Mouse (Mus musculus): ENCODE data around the gene Rab7b. TPM values are rescaled to one million over a fixed set of nuclear protein-coding genes. Genes with fewer than 3 reads are reported as not detected.

Rab7b gene
- polyA plus RNA-seq, 1 experiment = 6.5 TPM

DNA sequence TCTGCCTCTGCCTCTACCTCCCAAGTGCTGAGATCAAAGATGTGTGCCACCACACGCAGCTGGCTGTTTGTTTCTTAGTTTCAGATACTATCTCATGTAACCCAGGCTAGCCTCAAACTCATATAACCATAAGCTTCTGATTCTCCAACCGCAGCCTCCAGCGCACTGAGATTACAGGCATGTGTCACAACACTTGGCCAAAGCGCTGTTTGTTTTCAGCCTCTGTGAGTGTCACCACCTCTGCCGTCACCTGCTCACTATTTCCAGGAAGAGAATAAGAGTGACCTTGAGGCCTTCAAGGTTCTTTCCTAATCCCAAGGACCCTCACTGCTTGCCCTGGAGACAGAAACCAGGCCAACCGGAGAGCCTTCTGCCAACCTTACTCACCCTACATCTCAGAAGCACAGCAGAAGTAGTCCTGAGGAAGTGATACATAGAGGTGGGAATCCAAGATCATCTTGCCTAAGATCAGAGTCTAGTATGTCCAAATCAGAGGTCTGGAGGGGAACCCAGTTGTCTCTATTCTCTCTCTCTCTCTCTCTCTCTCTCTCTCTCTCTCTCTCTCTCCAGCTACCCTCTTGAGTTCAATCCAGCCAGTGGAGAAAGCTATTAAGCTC, 46.3 kb downstream of the Rab7b start:
- 60% methylated on average over 6 of the region's 6 CpGs for WGBS
- no peak overlapping the region for H3K4me3 ChIP-seq (replicated peaks; ENCODE audit: control insufficient read depth, low read depth, low read length)
- no peak overlapping the region for H3K27ac ChIP-seq (ENCODE audit: control insufficient read depth, insufficient read depth, low read depth, low read length, poor library complexity)
- TF ChIP-seq CTCF (IDR thresholded peaks at IDR 0.05; ENCODE audit: control insufficient read depth, insufficient read depth, low read length) = no peak
- no peak for TF ChIP-seq POLR2A (IDR thresholded peaks at IDR 0.05; ENCODE audit: borderline replicate concordance, control insufficient read depth, low read depth, low read length)
- H3K4me1 ChIP-seq (ENCODE audit: control insufficient read depth, insufficient read depth, low read length) = no peaks in the 10 kb centered on the region

DNA sequence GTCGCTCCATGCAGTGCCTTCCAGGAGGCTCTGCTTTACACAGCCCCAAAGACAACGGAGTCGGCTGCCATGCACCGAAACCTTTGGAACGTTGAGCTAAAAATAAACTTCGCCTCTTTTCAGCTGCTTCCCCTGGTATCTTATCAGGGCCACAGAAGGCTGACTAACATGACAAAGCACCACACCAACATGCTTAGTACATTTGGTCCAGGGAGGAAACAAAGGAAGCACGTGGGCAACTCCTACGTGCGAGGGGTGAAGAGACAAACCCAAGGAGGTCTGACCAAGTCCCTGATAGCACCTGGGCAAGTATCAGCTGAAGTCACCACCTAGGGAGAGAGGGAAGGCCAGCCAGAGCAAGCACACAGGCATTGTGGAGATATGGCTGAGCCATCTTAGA, 48.0 kb downstream of the Rab7b start:
- WGBS = 3% methylated on average over 9 of the region's 9 CpGs
- TF ChIP-seq CTCF (IDR thresholded peaks at IDR 0.05; ENCODE audit: control insufficient read depth, insufficient read depth, low read length) (no peak), POLR2A (IDR thresholded peaks at IDR 0.05; ENCODE audit: borderline replicate concordance, control insufficient read depth, low read depth, low read length) (no peak)
- Histone ChIP-seq H3K4me1 (ENCODE audit: control insufficient read depth, insufficient read depth, low read length) (no peaks in the 10 kb centered on the region), H3K4me3 (replicated peaks; ENCODE audit: control insufficient read depth, low read depth, low read length) (no peak overlapping the region), H3K27ac (ENCODE audit: control insufficient read depth, insufficient read depth, low read depth, low read length, poor library complexity) (no peak overlapping the region)

DNA sequence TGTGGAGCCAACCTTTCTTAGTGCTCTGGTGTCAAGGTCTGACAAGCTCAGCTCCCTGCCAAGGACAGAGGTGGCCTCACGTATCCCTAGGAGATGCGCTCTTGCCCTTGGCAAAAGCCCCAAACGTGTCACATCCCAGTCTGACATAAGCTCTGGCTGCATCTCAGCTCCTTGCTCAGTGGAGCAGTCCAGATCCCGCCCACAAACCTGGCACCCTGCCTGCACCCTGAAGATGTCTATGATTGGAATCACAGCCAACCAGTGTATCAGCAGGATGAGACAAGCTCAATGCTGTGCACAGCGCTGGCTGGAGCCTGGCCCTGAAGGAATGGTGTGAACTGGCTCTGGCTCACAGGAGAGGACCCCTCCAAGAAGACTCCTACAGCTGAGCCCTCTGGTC, 48.8 kb downstream of the Rab7b start:
- H3K4me1 ChIP-seq (ENCODE audit: control insufficient read depth, insufficient read depth, low read length) = no peaks in the 10 kb centered on the region
- 55% methylated on average over 5 of the region's 5 CpGs for WGBS

DNA sequence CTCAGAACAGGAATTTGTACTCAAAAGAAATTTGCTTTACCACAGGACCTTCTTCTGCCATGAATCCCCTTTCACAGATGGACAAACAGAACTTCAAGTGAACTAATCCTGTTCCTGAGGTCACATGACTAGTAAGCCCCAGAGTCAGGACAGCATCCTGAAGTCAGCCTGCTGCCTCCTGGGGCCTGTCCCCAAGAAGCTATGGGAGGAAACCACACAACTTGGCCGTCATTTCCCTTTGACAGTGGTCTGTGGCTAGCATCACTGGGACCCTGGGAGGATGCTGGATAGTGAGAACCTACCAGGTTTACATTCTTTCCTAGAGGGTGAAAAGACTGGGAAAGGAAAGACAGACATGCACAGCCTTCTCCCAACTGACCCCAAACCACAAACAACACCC, 50.3 kb downstream of the Rab7b start:
- H3K27ac ChIP-seq (ENCODE audit: control insufficient read depth, insufficient read depth, low read depth, low read length, poor library complexity) = no peak overlapping the region
- 5% methylated on average over 1 of the region's 1 CpGs for whole genome bisulfite sequencing

More for the DNA sequence above, 48.8 kb downstream of the Rab7b start:
- H3K4me3 ChIP-seq (replicated peaks; ENCODE audit: control insufficient read depth, low read depth, low read length) = no peak overlapping the region
- H3K27ac ChIP-seq (ENCODE audit: control insufficient read depth, insufficient read depth, low read depth, low read length, poor library complexity) = no peak overlapping the region
- TF ChIP-seq CTCF (IDR thresholded peaks at IDR 0.05; ENCODE audit: control insufficient read depth, insufficient read depth, low read length) = no peak
- no peak for TF ChIP-seq POLR2A (IDR thresholded peaks at IDR 0.05; ENCODE audit: borderline replicate concordance, control insufficient read depth, low read depth, low read length)

DNA sequence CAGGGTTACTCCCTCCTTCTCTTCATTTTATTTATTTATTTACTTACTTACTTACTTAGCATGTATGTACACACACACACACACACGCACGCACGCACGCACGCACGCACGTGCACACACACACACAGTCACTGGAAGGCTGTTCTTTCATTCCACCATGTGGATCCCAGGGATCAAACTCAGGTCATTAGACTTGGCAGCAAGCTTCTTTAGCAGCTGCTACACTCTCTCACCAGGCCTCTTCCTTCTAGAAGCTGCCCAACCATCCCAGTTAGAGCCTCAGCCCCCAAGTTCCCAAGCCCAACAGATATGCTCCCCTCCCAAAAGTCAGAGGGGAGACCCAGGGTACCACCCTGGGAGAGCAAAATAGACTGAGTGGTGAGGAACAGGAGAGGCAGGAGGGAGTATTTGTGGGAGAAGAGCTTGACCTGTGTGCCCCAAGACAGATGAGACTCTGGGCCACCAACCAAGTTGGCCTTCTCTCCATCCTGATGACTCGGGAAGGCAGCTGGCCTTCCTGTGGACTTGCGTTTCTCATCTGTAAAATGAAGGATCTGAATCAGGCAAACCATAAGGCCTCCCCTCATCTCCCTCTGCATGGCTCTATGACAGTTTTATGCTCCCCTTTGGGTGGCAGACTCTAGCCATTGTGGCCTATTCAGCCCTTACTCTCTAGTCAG, 51.1 kb downstream of the Rab7b start:
- no peak overlapping the region for H3K4me3 ChIP-seq (replicated peaks; ENCODE audit: control insufficient read depth, low read depth, low read length)
- WGBS = 89% methylated on average over 9 of the region's 9 CpGs
- no peak for TF ChIP-seq POLR2A (IDR thresholded peaks at IDR 0.05; ENCODE audit: borderline replicate concordance, control insufficient read depth, low read depth, low read length)
- TF ChIP-seq CTCF (IDR thresholded peaks at IDR 0.05; ENCODE audit: control insufficient read depth, insufficient read depth, low read length) = no peak
- no peak overlapping the region for H3K27ac ChIP-seq (ENCODE audit: control insufficient read depth, insufficient read depth, low read depth, low read length, poor library complexity)
- H3K4me1 ChIP-seq (ENCODE audit: control insufficient read depth, insufficient read depth, low read length) = no peaks in the 10 kb centered on the region

More for the DNA sequence above, 50.3 kb downstream of the Rab7b start:
- Histone ChIP-seq H3K4me1 (ENCODE audit: control insufficient read depth, insufficient read depth, low read length) (no peaks in the 10 kb centered on the region), H3K4me3 (replicated peaks; ENCODE audit: control insufficient read depth, low read depth, low read length) (no peak overlapping the region)
- TF ChIP-seq CTCF (IDR thresholded peaks at IDR 0.05; ENCODE audit: control insufficient read depth, insufficient read depth, low read length) (no peak), POLR2A (IDR thresholded peaks at IDR 0.05; ENCODE audit: borderline replicate concordance, control insufficient read depth, low read depth, low read length) (no peak)

DNA sequence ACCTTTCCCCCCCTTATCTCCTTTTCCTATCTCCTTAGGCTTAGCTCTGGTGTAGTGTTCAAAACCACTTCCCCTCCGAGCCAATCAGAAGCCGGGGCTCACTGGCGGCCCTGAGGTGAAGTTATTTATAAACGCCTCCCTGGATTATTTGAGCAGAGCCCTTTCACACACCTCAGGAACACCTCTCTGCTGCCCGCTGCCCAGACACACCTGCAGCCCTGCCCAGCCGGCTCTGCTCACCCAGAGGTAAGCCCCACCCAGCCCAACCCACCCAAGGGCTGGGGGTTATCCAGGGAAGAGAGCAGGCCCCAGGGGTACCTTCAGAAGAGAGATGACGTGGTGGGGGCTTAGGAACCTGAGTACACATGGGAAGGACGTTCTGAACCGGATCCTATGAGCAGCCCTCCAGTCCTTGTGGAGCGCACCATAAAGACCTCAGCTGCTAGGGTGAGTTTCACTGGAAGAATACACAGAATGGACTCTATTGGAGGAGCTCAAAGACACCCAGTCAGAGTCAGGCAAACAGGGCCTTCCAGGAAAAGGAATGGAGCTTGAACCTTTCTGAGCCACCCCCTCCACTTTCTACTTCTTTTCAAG, 55.5 kb downstream of the Rab7b start, which contains the start of gene Slc26a9:
Gene Slc26a9 (plus strand): TSS at position 155 of the 597 bp plus-strand sequence.
- 26% methylated on average over 10 of the region's 10 CpGs for WGBS
- no peak within 1 kb of the TSS for H3K4me3 ChIP-seq (replicated peaks; ENCODE audit: control insufficient read depth, low read depth, low read length)
- no peak for TF ChIP-seq POLR2A (IDR thresholded peaks at IDR 0.05; ENCODE audit: borderline replicate concordance, control insufficient read depth, low read depth, low read length)
- TF ChIP-seq CTCF (IDR thresholded peaks at IDR 0.05; ENCODE audit: control insufficient read depth, insufficient read depth, low read length) = no peak
- H3K27ac ChIP-seq (ENCODE audit: control insufficient read depth, insufficient read depth, low read depth, low read length, poor library complexity) = no peak within 1 kb of the TSS
- peaks cover 2% of the 10 kb centered on the region; the same call in 1 of the 2 replicates for H3K4me1 ChIP-seq (ENCODE audit: control insufficient read depth, insufficient read depth, low read length)

DNA sequence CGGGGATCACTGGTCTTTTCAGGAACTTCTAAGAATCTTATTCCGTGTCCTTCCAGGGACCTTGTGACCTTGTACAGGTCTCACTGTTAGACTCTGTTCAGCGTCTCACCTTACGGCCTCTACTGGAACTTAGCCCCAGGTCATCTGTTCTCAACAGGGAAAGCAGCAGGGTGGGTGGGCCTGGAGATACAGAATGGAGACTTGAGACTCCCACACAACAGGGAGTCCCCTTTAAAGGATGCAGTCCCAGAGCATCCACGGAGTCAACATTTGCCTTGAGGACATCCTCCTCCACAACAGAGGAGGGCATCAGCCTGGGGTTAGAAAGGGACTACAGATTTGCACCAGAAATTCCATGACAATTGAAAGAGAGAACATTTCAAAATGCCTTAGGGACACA, 56.9 kb downstream of the Rab7b start:
- Histone ChIP-seq H3K4me3 (replicated peaks; ENCODE audit: control insufficient read depth, low read depth, low read length) (no peak overlapping the region), H3K4me1 (ENCODE audit: control insufficient read depth, insufficient read depth, low read length) (peaks cover 4% of the 10 kb centered on the region; the same call in 1 of the 2 replicates), H3K27ac (ENCODE audit: control insufficient read depth, insufficient read depth, low read depth, low read length, poor library complexity) (no peak overlapping the region)
- WGBS = 84% methylated on average over 5 of the region's 5 CpGs
- no peak for TF ChIP-seq CTCF (IDR thresholded peaks at IDR 0.05; ENCODE audit: control insufficient read depth, insufficient read depth, low read length)
- TF ChIP-seq POLR2A (IDR thresholded peaks at IDR 0.05; ENCODE audit: borderline replicate concordance, control insufficient read depth, low read depth, low read length) = no peak

DNA sequence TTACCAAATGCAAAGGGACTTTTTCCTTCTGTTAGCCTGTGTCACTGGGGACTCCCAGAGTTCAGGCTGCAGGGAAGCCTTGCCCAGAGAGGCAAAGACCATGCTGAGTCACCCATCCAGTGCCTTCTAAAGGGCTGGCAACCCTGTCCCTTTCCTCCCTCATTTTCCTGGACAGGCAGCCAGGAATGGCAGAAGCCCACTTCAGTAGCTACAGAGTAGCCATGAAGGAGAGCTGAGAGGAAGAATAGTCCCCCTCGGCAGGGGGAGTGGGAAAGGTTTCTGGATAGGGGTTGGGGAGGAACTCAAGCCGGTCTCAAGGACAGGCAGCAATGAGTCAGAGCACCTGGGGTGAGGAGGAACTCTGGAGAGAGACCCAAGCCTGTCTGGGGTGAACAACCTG, 59.3 kb downstream of the Rab7b start:
- H3K27ac ChIP-seq (ENCODE audit: control insufficient read depth, insufficient read depth, low read depth, low read length, poor library complexity) = no peak overlapping the region
- H3K4me3 ChIP-seq (replicated peaks; ENCODE audit: control insufficient read depth, low read depth, low read length) = no peak overlapping the region
- TF ChIP-seq CTCF (IDR thresholded peaks at IDR 0.05; ENCODE audit: control insufficient read depth, insufficient read depth, low read length) = no peak
- no peak for TF ChIP-seq POLR2A (IDR thresholded peaks at IDR 0.05; ENCODE audit: borderline replicate concordance, control insufficient read depth, low read depth, low read length)
- H3K4me1 ChIP-seq (ENCODE audit: control insufficient read depth, insufficient read depth, low read length) = peaks cover 4% of the 10 kb centered on the region; the same call in 1 of the 2 replicates
- 38% methylated on average over 2 of the region's 2 CpGs for WGBS
